Mouse (Mus musculus) intestine, postnatal 0 days (tissue): ENCODE measurements around the gene Rhot2. TPM values are rescaled to one million over a fixed set of nuclear protein-coding genes. Genes with fewer than 3 reads are reported as not detected.

Experiments
- ATAC-seq: fragments of 200-750 bp; cut with Nextera tagmentation; 2 replicates; pipeline ENCODE4 v1.8.0; 2017; ENCODE audit warnings: mild to moderate bottlenecking, moderate TSS enrichment, moderate library complexity
- H3K27ac ChIP-seq: fragments of 300-500 bp; sonication (generic); 2 replicates; pipeline ENCODE4 v1.5.1; 2014; ENCODE audit warnings: mild to moderate bottlenecking, low read depth, low read length, moderate library complexity
- H3K27me3 ChIP-seq: fragments of 300-500 bp; sonication (generic); replicated peaks from 2 replicates; pipeline ENCODE4 v1.6.1; 2014; ENCODE audit warnings: low read length, mixed read lengths; ENCODE audit not compliant: control insufficient read depth, insufficient read depth
- H3K36me3 ChIP-seq: fragments of 300-500 bp; sonication (generic); 2 replicates; pipeline ENCODE4 v1.6.1; 2014; ENCODE audit warnings: mild to moderate bottlenecking, moderate library complexity; ENCODE audit not compliant: control insufficient read depth, insufficient read depth
- H3K4me1 ChIP-seq: fragments of 300-500 bp; sonication (generic); replicated peaks from 2 replicates; pipeline ENCODE4 v1.6.1; 2014; ENCODE audit warnings: antibody characterized with exemption, low read length, mixed read lengths; ENCODE audit not compliant: control insufficient read depth, insufficient read depth
- H3K4me2 ChIP-seq: fragments of 300-500 bp; sonication (generic); replicated peaks from 2 replicates; pipeline ENCODE4 v1.6.1; 2014; ENCODE audit warnings: low read depth, mild to moderate bottlenecking, moderate library complexity
- H3K4me3 ChIP-seq: fragments of 300-500 bp; sonication (generic); 2 replicates; pipeline ENCODE4 v1.5.1; 2014; ENCODE audit warnings: low read depth, low read length
- H3K9ac ChIP-seq: fragments of 300-500 bp; sonication (generic); 2 replicates; pipeline ENCODE4 v1.6.1; 2014; ENCODE audit warnings: mild to moderate bottlenecking, low read depth, low read length
- H3K9me3 ChIP-seq: fragments of 300-500 bp; sonication (generic); 2 replicates; pipeline ENCODE4 v1.6.1; 2016; ENCODE audit warnings: mixed run types; ENCODE audit not compliant: control insufficient read depth
- CTCF ChIP-seq: sonication (generic); IDR thresholded peaks from 2 replicates; pipeline ENCODE4 v1.5.1; 2016; ENCODE audit warnings: low read depth, mild to moderate bottlenecking, control low read depth, antibody characterized with exemption, moderate library complexity
- WGBS: fragments of 180-500 bp; shearing (Covaris S2); extraction: QIAGEN DNeasy Blood & Tissue Kit; methylation state at CpG from one replicate; pipeline ENCODE4 v1.1.7; 2014; 5-methylcytosine and 5-hydroxymethylcytosine counted together
- polyA plus RNA-seq: library from polyadenylated mRNA; unstranded; fragments of >200 nt; fragmentation: Nextera tagmentation; extraction: Ambion mirVana; gene quantifications from 2 replicates; pipeline ENCODE4 v1.2.1, GENCODE M21; 2015

Gene Rhot2
- polyA plus RNA-seq, 1 experiment from 2014 or later = 18.1 TPM

GRCm38 (mm10) chr17:25865288-25865687 is 20.6 kb upstream of the Rhot2 start:
- Histone ChIP-seq H3K27ac (peak overlapping the region; percentile 57), H3K36me3 (no peaks in the 10 kb centered on the region), H3K4me1 (0 out of 2 replicates have a peak, but pooled peaks cover 8% of the 10 kb centered on the region), H3K4me3 (no peak overlapping the region), H3K27me3 (no peaks in the 10 kb centered on the region), H3K9me3 (no peaks in the 10 kb centered on the region), H3K4me2 (peak overlapping the region; percentile 48), H3K9ac (no peak overlapping the region)
- 46% methylated on average over 11 of the region's 11 CpGs for WGBS
- ATAC-seq = peak; percentile 14; the same call in 1 of the 2 replicates
- no peak for TF ChIP-seq CTCF

DNA sequence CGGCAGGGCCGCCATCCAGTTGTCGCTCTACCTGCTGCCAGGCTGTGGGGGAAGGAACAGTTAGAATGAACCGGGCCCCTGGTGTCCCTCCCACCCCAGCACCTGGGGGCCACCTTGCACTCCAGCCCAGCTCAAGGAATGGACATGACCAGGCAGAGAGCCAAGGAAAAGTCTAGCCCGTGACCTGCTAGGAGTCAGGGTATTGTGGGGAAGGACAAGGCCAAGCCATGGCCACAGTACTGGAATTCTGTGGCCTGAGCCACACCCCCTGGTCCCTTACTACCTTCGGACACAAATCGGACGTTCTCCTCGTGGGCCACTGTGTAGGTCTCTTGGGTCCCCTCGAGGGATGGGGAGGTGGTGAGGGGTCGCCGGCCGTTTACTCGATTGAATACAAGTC is 19.7 kb upstream of the Rhot2 start:
- Histone ChIP-seq H3K27me3 (no peaks in the 10 kb centered on the region), H3K4me1 (0 out of 2 replicates have a peak, but pooled peaks cover 8% of the 10 kb centered on the region), H3K4me3 (no peak overlapping the region), H3K4me2 (no peak overlapping the region), H3K36me3 (no peaks in the 10 kb centered on the region), H3K27ac (no peak overlapping the region), H3K9me3 (no peaks in the 10 kb centered on the region), H3K9ac (no peak overlapping the region)
- ATAC-seq = no peak
- WGBS = 92% methylated on average over 14 of the region's 14 CpGs
- no peak for TF ChIP-seq CTCF

DNA sequence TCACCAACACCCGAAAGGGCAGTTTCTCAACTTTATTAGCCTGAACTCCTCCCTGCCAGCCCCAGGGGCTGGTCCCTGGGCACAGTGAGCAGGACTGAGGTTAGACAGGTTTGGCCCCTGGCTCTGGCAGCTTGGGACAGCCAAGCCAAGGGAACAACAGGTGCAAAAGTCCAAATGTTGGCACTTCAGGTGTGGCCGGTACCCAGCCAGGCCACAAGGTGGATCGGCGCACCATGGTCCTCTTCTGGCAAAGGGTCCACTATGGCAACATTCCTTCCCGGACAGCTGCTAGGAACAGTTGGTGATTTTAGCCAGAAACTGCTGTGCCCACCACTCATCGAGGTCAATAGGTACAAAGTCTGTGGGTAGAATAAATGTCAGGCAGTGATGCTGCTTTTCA is 19.0 kb upstream of the Rhot2 start:
- Histone ChIP-seq H3K9me3 (no peaks in the 10 kb centered on the region), H3K4me3 (no peak overlapping the region), H3K9ac (no peak overlapping the region), H3K4me1 (0 out of 2 replicates have a peak, but pooled peaks cover 8% of the 10 kb centered on the region), H3K36me3 (no peaks in the 10 kb centered on the region), H3K27ac (no peak overlapping the region), H3K4me2 (no peak overlapping the region), H3K27me3 (no peaks in the 10 kb centered on the region)
- 68% methylated on average over 6 of the region's 6 CpGs for WGBS
- TF ChIP-seq CTCF = peak; percentile 40
- ATAC-seq = no peak

DNA sequence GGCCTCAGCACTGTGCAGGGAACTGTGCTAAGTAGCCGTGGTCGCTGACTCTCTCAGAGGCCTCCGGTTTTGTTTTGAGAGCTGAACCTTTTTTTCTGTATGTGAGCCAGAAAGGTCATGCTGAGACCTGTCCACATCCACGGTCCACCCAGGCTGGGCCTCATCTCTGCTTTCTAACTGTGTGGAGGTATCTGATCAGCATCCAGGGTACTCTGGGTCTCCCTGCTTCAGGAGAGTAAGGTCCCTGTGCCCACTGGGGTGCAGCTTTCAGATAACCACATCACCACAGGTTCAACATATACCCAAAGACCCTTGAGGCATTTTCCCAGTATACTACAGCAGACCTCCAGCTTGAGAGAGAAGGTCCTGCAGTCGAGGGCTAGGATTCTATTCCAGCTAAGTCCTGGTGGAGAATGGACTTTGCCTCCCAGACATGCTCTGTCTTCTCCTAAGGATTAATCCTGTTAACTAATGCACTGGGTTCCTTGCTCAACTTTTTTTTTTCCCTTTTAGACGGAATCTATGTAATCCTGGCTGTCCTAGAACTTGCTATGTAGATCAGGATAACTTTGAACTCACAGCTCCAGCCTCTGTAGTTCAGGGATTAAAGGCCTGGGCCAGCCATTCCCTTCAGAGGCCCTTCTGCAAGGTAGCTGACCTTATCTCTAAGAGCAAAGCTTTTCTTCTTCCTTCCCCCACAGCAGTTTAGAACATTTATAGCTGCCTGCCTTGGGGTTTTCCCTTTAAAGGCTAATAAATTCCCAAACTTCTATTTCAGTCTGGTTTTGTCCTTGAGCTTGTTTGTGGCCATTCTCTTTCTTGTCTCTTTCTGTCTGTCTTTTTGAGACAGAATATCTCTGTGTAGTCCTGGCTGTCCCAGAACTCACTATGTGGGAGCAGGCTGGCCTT is 17.3 kb upstream of the Rhot2 start:
- Histone ChIP-seq H3K9me3 (no peaks in the 10 kb centered on the region), H3K9ac (peak overlapping the region; percentile 47), H3K36me3 (no peaks in the 10 kb centered on the region), H3K27ac (peak overlapping the region; percentile 46; the same call in 1 of the 2 replicates), H3K27me3 (no peaks in the 10 kb centered on the region), H3K4me3 (peak overlapping the region; percentile 57), H3K4me2 (peak overlapping the region; percentile 93), H3K4me1 (0 out of 2 replicates have a peak, but pooled peaks cover 8% of the 10 kb centered on the region)
- TF ChIP-seq CTCF = no peak
- no peak for ATAC-seq
- WGBS = 4% methylated on average over 6 of the region's 6 CpGs

DNA sequence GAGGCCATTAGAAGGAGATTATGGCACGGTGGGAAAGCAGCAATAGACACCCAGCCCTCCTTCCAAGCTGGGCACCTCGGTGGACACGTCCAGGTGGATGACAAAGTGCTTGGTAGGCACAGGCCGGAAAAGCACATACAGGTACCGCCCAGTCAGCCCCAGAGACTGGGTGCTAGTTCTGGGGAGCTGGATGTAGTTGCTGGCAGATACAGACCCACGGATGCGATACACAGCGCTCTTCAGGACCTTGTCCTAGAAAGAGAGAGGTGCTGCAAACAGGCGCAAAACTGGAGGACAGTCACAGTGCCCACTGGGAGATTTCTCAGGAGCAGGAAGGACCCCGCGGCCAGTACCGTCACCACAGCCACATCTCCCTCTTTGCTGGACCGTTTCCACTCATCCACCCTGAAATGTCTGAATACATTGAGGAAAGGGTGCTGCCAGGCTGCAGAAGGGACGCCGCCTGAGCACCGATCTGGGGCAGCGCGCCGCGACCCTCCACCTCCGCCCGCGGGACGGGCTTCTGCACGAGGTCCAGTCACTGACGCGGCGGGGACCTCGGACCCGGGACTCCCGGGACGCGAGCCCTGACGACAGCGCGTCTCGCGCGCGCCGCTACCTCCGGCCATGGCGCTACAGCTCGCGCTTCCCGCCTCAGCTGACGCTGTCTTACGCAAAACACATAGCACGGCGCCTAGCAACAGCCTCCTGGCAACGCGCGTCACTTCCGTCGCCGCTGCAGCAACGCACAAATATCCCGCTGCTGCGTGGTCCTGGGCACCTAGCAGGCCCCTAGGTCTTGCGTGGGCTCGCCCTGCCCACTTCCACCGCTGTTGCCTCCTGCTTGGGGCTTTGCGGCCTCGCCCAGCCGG is 16.4 kb upstream of the Rhot2 start, which contains the start of gene Wdr90:
TSS of gene Wdr90 (minus strand) at position 670 of the 872 bp plus-strand sequence.
- WGBS = 3% methylated on average over 65 of the region's 65 CpGs
- no peaks in the 10 kb centered on the region for H3K36me3 ChIP-seq
- peak within 1 kb of the TSS; percentile 47 for H3K9ac ChIP-seq
- ATAC-seq = peak; percentile 81
- H3K4me2 ChIP-seq = peak within 1 kb of the TSS; percentile 93
- H3K27ac ChIP-seq = peak within 1 kb of the TSS; percentile 46; the same call in 1 of the 2 replicates
- H3K9me3 ChIP-seq = no peaks in the 10 kb centered on the region
- H3K4me3 ChIP-seq = peak within 1 kb of the TSS; percentile 57
- peak; percentile 63 for TF ChIP-seq CTCF
- 0 out of 2 replicates have a peak, but pooled peaks cover 8% of the 10 kb centered on the region for H3K4me1 ChIP-seq
- no peaks in the 10 kb centered on the region for H3K27me3 ChIP-seq

- no peak overlapping the region for H3K4me3 ChIP-seq
- peak overlapping the region; percentile 93; the same call in 1 of the 2 replicates for H3K4me2 ChIP-seq
- no peaks in the 10 kb centered on the region for H3K9me3 ChIP-seq
- 0 out of 2 replicates have a peak, but pooled peaks cover 7% of the 10 kb centered on the region for H3K4me1 ChIP-seq
- TF ChIP-seq CTCF = no peak
- H3K36me3 ChIP-seq = no peaks in the 10 kb centered on the region
- no peak overlapping the region for H3K27ac ChIP-seq
- 86% methylated on average over 6 of the region's 6 CpGs for WGBS
- H3K9ac ChIP-seq = no peak overlapping the region
- no peaks in the 10 kb centered on the region for H3K27me3 ChIP-seq
- ATAC-seq = no peak
Measured at GRCm38 (mm10) chr17:25860229-25860628, 15.6 kb upstream of the Rhot2 start.
